Comparison of ENCODE assay signal across 8 mouse cellular contexts in the genomic region with DNA sequence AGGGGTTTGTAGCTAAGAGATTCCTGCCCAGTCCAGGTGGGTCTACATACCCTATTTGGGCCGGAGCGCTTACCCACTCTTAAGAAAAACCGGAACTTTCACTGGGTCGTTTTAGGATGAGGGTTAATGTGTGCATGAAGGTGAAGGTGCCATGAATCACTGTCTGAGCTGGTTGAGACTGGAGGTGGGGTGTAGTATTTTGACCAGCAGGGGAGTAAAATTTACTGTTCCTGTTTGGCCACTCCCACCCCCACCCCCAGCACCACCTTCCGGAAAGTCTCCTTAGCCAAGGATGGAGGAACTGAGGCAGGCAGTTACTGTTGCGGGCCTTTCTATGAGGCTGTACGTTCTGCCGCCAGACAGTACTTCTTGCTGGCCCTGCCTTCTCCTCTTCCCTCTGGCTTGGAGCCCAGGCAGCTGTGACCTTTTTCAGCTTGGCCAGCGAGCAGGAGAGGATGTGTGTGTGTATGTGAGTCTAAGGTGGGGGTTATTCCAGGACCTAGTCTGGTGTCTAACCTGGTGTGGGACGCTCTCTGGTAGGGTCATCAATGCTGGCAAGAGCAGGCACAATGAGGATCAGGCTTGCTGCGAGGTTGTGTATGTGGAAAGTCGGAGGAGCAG. TPM values are rescaled to one million over a fixed set of nuclear protein-coding genes. Genes with fewer than 3 reads are reported as not detected.
A peak's percentile ranks its signal among the peaks of the same experiment; 100 is the strongest.
DNase-seq lines count a peak whose midpoint lies in the region; ATAC-seq and TF ChIP-seq lines count a peak whose summit lies in the region.

No protein-coding gene starts in this region.

- peak; percentile 28 for DNase-seq in liver, embryonic 11.5 days (ENCODE audit: low spot score)
- no peak for DNase-seq in liver
- DNase-seq in gastrocnemius, adult 8-10 months (ENCODE audit: low spot score in 2 of 2) = peak; percentile 75 to 83
- peak; percentile 70 for DNase-seq in induced T-regulatory cell, adult 2 months (ENCODE audit: low read depth)
- DNase-seq in liver, postnatal 0 days = peak; percentile 34
- no peak for DNase-seq in left cerebral cortex, adult 2 months (ENCODE audit: extremely low spot score in 1 of 2, low spot score in 2 of 2)
- no peak for DNase-seq in c-Kit-positive CD71-positive TER-119-positive erythroid progenitor cells, embryonic 14.5 days (ENCODE audit: low spot score)

- H3K9ac ChIP-seq in liver, embryonic 11.5 days (ENCODE audit: low read depth, low read length) = no peak overlapping the region
- H3K9ac ChIP-seq in liver, postnatal 0 days (replicated peaks) = no peak overlapping the region
- H3K9ac ChIP-seq in stomach, embryonic 16.5 days (ENCODE audit: low read length) = peak overlapping the region; percentile 65; the same call in 1 of the 2 replicates

- peaks cover 68% of the 10 kb centered on the region for H3K27me3 ChIP-seq in liver, embryonic 11.5 days (replicated peaks; ENCODE audit: control insufficient read depth, insufficient read depth, low read length)
- H3K27me3 ChIP-seq in liver, postnatal 0 days (ENCODE audit: insufficient read depth, low read length) = peaks cover 64% of the 10 kb centered on the region
- peaks cover 32% of the 10 kb centered on the region for H3K27me3 ChIP-seq in stomach, embryonic 16.5 days (ENCODE audit: control insufficient read depth, insufficient read depth, low read length)

- TF ChIP-seq EP300 in liver, postnatal 0 days (IDR thresholded peaks at IDR 0.05; ENCODE audit: low read depth) = no peak

- no peak for TF ChIP-seq CTCF in liver, postnatal 0 days (IDR thresholded peaks at IDR 0.05; ENCODE audit: low read depth)
- TF ChIP-seq CTCF in left cerebral cortex, adult 2 months (IDR thresholded peaks at IDR 0.05) = no peak

- ATAC-seq in liver, embryonic 11.5 days (replicated peaks; ENCODE audit: low FRiP score) = no peak
- no peak for ATAC-seq in liver, postnatal 0 days
- ATAC-seq in stomach, embryonic 16.5 days (ENCODE audit: insufficient read depth, low FRiP score) = no peak

- peak overlapping the region; percentile 63; the same call in 1 of the 2 replicates for H3K4me3 ChIP-seq in liver, embryonic 11.5 days (ENCODE audit: low read depth, low read length)
- H3K4me3 ChIP-seq in liver, postnatal 0 days (ENCODE audit: low read depth, low read length) = peak overlapping the region; percentile 52; the same call in 1 of the 2 replicates
- peak overlapping the region; percentile 52 for H3K4me3 ChIP-seq in stomach, embryonic 16.5 days (replicated peaks; ENCODE audit: low read length)
- H3K4me3 ChIP-seq in left cerebral cortex, adult 2 months = no peak overlapping the region

- H3K4me1 ChIP-seq in liver, embryonic 11.5 days (replicated peaks; ENCODE audit: control insufficient read depth, insufficient read depth, low read length) = peaks cover 10% of the 10 kb centered on the region
- H3K4me1 ChIP-seq in liver, postnatal 0 days (ENCODE audit: insufficient read depth) = peaks cover 26% of the 10 kb centered on the region
- H3K4me1 ChIP-seq in stomach, embryonic 16.5 days (ENCODE audit: control insufficient read depth, insufficient read depth, low read length) = peaks cover 18% of the 10 kb centered on the region

- intact Hi-C loops in left cerebral cortex, adult 2 months (cut with DNase I) = no loop called here

- WGBS in liver, embryonic 11.5 days = 19% methylated on average over 12 of the region's 12 CpGs
- WGBS in liver, postnatal 0 days (ENCODE audit: insufficient replicate concordance) = 19% methylated on average over 12 of the region's 12 CpGs
- WGBS in stomach, embryonic 16.5 days = 23% methylated on average over 12 of the region's 12 CpGs

- H3K36me3 ChIP-seq in liver, embryonic 11.5 days (ENCODE audit: control insufficient read depth, insufficient read depth, low read length) = no peaks in the 10 kb centered on the region
- H3K36me3 ChIP-seq in liver, postnatal 0 days (replicated peaks; ENCODE audit: insufficient read depth, low read length) = no peaks in the 10 kb centered on the region
- H3K36me3 ChIP-seq in stomach, embryonic 16.5 days (ENCODE audit: control insufficient read depth, insufficient read depth, low read length) = no peaks in the 10 kb centered on the region

- H3K27ac ChIP-seq in liver, embryonic 11.5 days (ENCODE audit: low read depth, low read length) = no peak overlapping the region
- no peak overlapping the region for H3K27ac ChIP-seq in liver, postnatal 0 days (ENCODE audit: low read depth)
- no peak overlapping the region for H3K27ac ChIP-seq in stomach, embryonic 16.5 days (ENCODE audit: low read length)
- no peak overlapping the region for H3K27ac ChIP-seq in left cerebral cortex, adult 2 months

- H3K9me3 ChIP-seq in liver, embryonic 11.5 days (ENCODE audit: control insufficient read depth, low read length) = no peaks in the 10 kb centered on the region
- no peaks in the 10 kb centered on the region for H3K9me3 ChIP-seq in liver, postnatal 0 days (ENCODE audit: low read length)
- no peaks in the 10 kb centered on the region for H3K9me3 ChIP-seq in stomach, embryonic 16.5 days (replicated peaks; ENCODE audit: control insufficient read depth, low read length)

- H3K4me2 ChIP-seq in liver, embryonic 11.5 days = peak overlapping the region; percentile 99
- H3K4me2 ChIP-seq in liver, postnatal 0 days (ENCODE audit: low read depth, low read length) = peak overlapping the region; percentile 87
- peak overlapping the region; percentile 99 for H3K4me2 ChIP-seq in stomach, embryonic 16.5 days (ENCODE audit: low read depth, low read length)

RNA-seq across cellular contexts. Expression of a gene that starts 0.5 kb away (rescaled TPM):
- not detected in 2 replicates for polyA plus RNA-seq in liver, embryonic 11.5 days (2014; fragmentation: Nextera tagmentation; extraction: Ambion mirVana)
- total RNA-seq in gastrocnemius, adult 8-10 months (2022) = 1 to 10 TPM; 1.9 to 3.2 (median 2.6) TPM
- 0.02 TPM in 1 of 2 replicates, not detected in the other for polyA plus RNA-seq in liver, postnatal 0 days (2015; fragmentation: Nextera tagmentation; extraction: Ambion mirVana)
- 0.03 and 0.06 TPM in 2 replicates for polyA plus RNA-seq in stomach, embryonic 16.5 days (2015; fragmentation: Nextera tagmentation; extraction: Ambion mirVana)
- total RNA-seq in left cerebral cortex, adult 2 months (2021) = under 1 TPM in 1 of 2 experiments, not detected in 1; 0.07 TPM

RNA-seq across cellular contexts. Expression of a gene that starts 1.3 kb away (rescaled TPM):
- polyA plus RNA-seq in liver, embryonic 11.5 days (2014; fragmentation: Nextera tagmentation; extraction: Ambion mirVana) = 1.8 and 1.9 TPM in 2 replicates
- total RNA-seq in gastrocnemius, adult 8-10 months (2022) = 10 to 100 TPM; 33.3 to 41.9 (median 35.3) TPM
- 0.30 and 0.31 TPM in 2 replicates for polyA plus RNA-seq in liver, postnatal 0 days (2015; fragmentation: Nextera tagmentation; extraction: Ambion mirVana)
- polyA plus RNA-seq in stomach, embryonic 16.5 days (2015; fragmentation: Nextera tagmentation; extraction: Ambion mirVana) = 3.2 and 3.6 TPM in 2 replicates
- total RNA-seq in left cerebral cortex, adult 2 months (2021) = 1 to 10 TPM in 1 of 2 experiments, under 1 TPM in 1; 0.72 to 1.2 TPM

RNA-seq across cellular contexts. Expression of a gene that starts 6.0 kb away (rescaled TPM):
- polyA plus RNA-seq in liver, embryonic 11.5 days (2014; fragmentation: Nextera tagmentation; extraction: Ambion mirVana) = 57.3 and 64.9 TPM in 2 replicates
- total RNA-seq in gastrocnemius, adult 8-10 months (2022) = 10 to 100 TPM; 30.2 to 33.5 (median 32.0) TPM
- 37.0 and 38.1 TPM in 2 replicates for polyA plus RNA-seq in liver, postnatal 0 days (2015; fragmentation: Nextera tagmentation; extraction: Ambion mirVana)
- polyA plus RNA-seq in stomach, embryonic 16.5 days (2015; fragmentation: Nextera tagmentation; extraction: Ambion mirVana) = 163 and 168 TPM in 2 replicates
- total RNA-seq in left cerebral cortex, adult 2 months (2021) = 10 to 100 TPM; 27.9 to 29.3 TPM

RNA-seq across cellular contexts. Expression of a gene that starts 36.2 kb away (rescaled TPM):
- 36.0 and 37.7 TPM in 2 replicates for polyA plus RNA-seq in liver, embryonic 11.5 days (2014; fragmentation: Nextera tagmentation; extraction: Ambion mirVana)
- total RNA-seq in gastrocnemius, adult 8-10 months (2022) = under 1 TPM; 0.32 to 0.92 (median 0.54) TPM
- 36.1 and 37.3 TPM in 2 replicates for polyA plus RNA-seq in liver, postnatal 0 days (2015; fragmentation: Nextera tagmentation; extraction: Ambion mirVana)
- polyA plus RNA-seq in stomach, embryonic 16.5 days (2015; fragmentation: Nextera tagmentation; extraction: Ambion mirVana) = 68.0 and 78.2 TPM in 2 replicates
- total RNA-seq in left cerebral cortex, adult 2 months (2021) = 10 to 100 TPM; 10.5 to 10.9 TPM

Comparison
In these comparisons a context has a peak if more than half of its experiments do, and no peak if none do; other contexts are left out.
1. DNase-seq: peak in liver, embryonic 11.5 days (single experiment), gastrocnemius, adult 8-10 months (2 of 2), induced T-regulatory cell, adult 2 months (single experiment) and liver, postnatal 0 days (single experiment); none in liver (single experiment), left cerebral cortex, adult 2 months (0 of 2) and c-Kit-positive CD71-positive TER-119-positive erythroid progenitor cells, embryonic 14.5 days (single experiment).
2. Peak in every context shown above with its lines, with median percentiles within 50 percentile points of each other: H3K4me2 ChIP-seq.